Mouse (Mus musculus): Measurements from ENCODE around the gene Gucy2e.

GRCm38 (mm10) chr11:69230420-69230819 lies 6.4 kb downstream of the Gucy2e start:
- TF ChIP-seq CTCF (IDR thresholded peaks at IDR 0.05; ENCODE audit: low read depth) (peak; percentile 40; the same call in 1 of the 2 replicates), EP300 (optimal IDR thresholded peaks at IDR 0.05) (no peak)

Data from stomach, postnatal 0 days (tissue).